9 mouse cellular contexts compared by ENCODE assay signal in genomic region chr4:129081512-129081911, GRCm38 (mm10). TPM values are rescaled to one million over a fixed set of nuclear protein-coding genes. Genes with fewer than 3 reads are reported as not detected.
A peak's percentile ranks its signal among the peaks of the same experiment; 100 is the strongest.
DNase-seq lines count a peak whose midpoint lies in the region; ATAC-seq and TF ChIP-seq lines count a peak whose summit lies in the region.
"Had no signal": no experiment of that assay in that cellular context is flagged by ENCODE, and none has a peak within 500 bp of the region (broad histone marks: within the 10 kb centered on the region; RNA-seq: fewer than 3 reads in every experiment).

No protein-coding gene starts in this region.

- H3K9me3 ChIP-seq in forebrain, embryonic 14.5 days (replicated peaks; ENCODE audit: control insufficient read depth, low read length), result no peaks in the 10 kb centered on the region
- no peaks in the 10 kb centered on the region for H3K9me3 ChIP-seq in forebrain, embryonic 11.5 days (ENCODE audit: control insufficient read depth, low read length)
- no peaks in the 10 kb centered on the region for H3K9me3 ChIP-seq in liver, embryonic 11.5 days (ENCODE audit: control insufficient read depth, low read length)
- H3K9me3 ChIP-seq: hindbrain, embryonic 15.5 days had no signal

- 0 out of 2 replicates have a peak overlapping the region, but pooled peaks have one; percentile 14 for H3K27ac ChIP-seq in forebrain, embryonic 14.5 days (ENCODE audit: low read depth, low read length)
- no peak overlapping the region for H3K27ac ChIP-seq in forebrain, embryonic 11.5 days (ENCODE audit: low read depth, low read length)
- H3K27ac ChIP-seq in bone marrow macrophage, adult 2 months (ENCODE audit: insufficient read depth, low read depth, low read length), result peak overlapping the region; percentile 40
- no peak overlapping the region for H3K27ac ChIP-seq in liver, embryonic 11.5 days (ENCODE audit: low read depth, low read length)

- peaks cover 64% of the 10 kb centered on the region for H3K36me3 ChIP-seq in forebrain, embryonic 14.5 days (ENCODE audit: control insufficient read depth, insufficient read depth, low read length)
- H3K36me3 ChIP-seq in forebrain, embryonic 11.5 days (ENCODE audit: control insufficient read depth, insufficient read depth, low read length), result peaks cover 3% of the 10 kb centered on the region; the same call in 1 of the 2 replicates
- peaks cover 42% of the 10 kb centered on the region for H3K36me3 ChIP-seq in myocyte (ENCODE audit: control insufficient read depth, insufficient read depth)
- H3K36me3 ChIP-seq in liver, embryonic 11.5 days (ENCODE audit: control insufficient read depth, insufficient read depth, low read length), result peaks cover 27% of the 10 kb centered on the region

- ATAC-seq in forebrain, embryonic 14.5 days, result no peak
- ATAC-seq in forebrain, embryonic 11.5 days (replicated peaks; ENCODE audit: low FRiP score), result no peak
- ATAC-seq in liver, embryonic 11.5 days (replicated peaks; ENCODE audit: low FRiP score), result no peak

- peak overlapping the region; percentile 8; the same call in 1 of the 2 replicates for H3K9ac ChIP-seq in forebrain, embryonic 14.5 days (ENCODE audit: low read length)
- H3K9ac ChIP-seq in forebrain, embryonic 11.5 days (ENCODE audit: low read length), result no peak overlapping the region
- no peak overlapping the region for H3K9ac ChIP-seq in liver, embryonic 11.5 days (ENCODE audit: low read depth, low read length)
- H3K9ac ChIP-seq: hindbrain, embryonic 15.5 days had no signal

- 0 out of 2 replicates have a peak, but pooled peaks have one; percentile 2 for TF ChIP-seq CTCF in bone marrow macrophage, adult 2 months (IDR thresholded peaks at IDR 0.05; ENCODE audit: low read depth, low read length)

- DNase-seq in forebrain, embryonic 14.5 days (ENCODE audit: low spot score), result no peak
- DNase-seq in forebrain, embryonic 11.5 days (ENCODE audit: low spot score), result no peak
- peak; percentile 15 to 27 for DNase-seq in layer of hippocampus, postnatal 36 days
- no peak for DNase-seq in layer of hippocampus, postnatal 25 days (ENCODE audit: extremely low spot score in 1 of 2, low spot score in 1 of 2)
- DNase-seq in retina, embryonic 14.5 days (ENCODE audit: low spot score), result no peak
- no peak for DNase-seq in liver, embryonic 11.5 days (ENCODE audit: low spot score)

- H3K4me2 ChIP-seq in forebrain, embryonic 14.5 days (ENCODE audit: low read length), result no peak overlapping the region
- no peak overlapping the region for H3K4me2 ChIP-seq in forebrain, embryonic 11.5 days (ENCODE audit: low read depth, low read length, severe bottlenecking)
- peak overlapping the region; percentile 3 for H3K4me2 ChIP-seq in myocyte (ENCODE audit: low read depth)
- H3K4me2 ChIP-seq in liver, embryonic 11.5 days, result no peak overlapping the region
- H3K4me2 ChIP-seq: hindbrain, embryonic 15.5 days had no signal

- no peak for TF ChIP-seq POLR2A in bone marrow macrophage, adult 2 months (IDR thresholded peaks at IDR 0.05; ENCODE audit: borderline replicate concordance, low read depth, low read length)
- TF ChIP-seq POLR2A in myocyte (IDR thresholded peaks at IDR 0.05; ENCODE audit: insufficient read length, low read depth), result no peak

- H3K27me3 ChIP-seq in forebrain, embryonic 14.5 days (replicated peaks; ENCODE audit: control insufficient read depth, insufficient read depth, low read length), result no peaks in the 10 kb centered on the region
- no peaks in the 10 kb centered on the region for H3K27me3 ChIP-seq in forebrain, embryonic 11.5 days (ENCODE audit: control insufficient read depth, insufficient read depth, low read length)
- no peaks in the 10 kb centered on the region for H3K27me3 ChIP-seq in myocyte (ENCODE audit: control insufficient read depth, insufficient read depth, insufficient read length)
- H3K27me3 ChIP-seq in liver, embryonic 11.5 days (replicated peaks; ENCODE audit: control insufficient read depth, insufficient read depth, low read length), result no peaks in the 10 kb centered on the region
- H3K27me3 ChIP-seq: hindbrain, embryonic 15.5 days had no signal

- H3ac ChIP-seq in myocyte (ENCODE audit: control insufficient read depth, insufficient read length), result no peak overlapping the region

- H3K4me1 ChIP-seq in forebrain, embryonic 14.5 days (ENCODE audit: control insufficient read depth, insufficient read depth, low read length), result no peaks in the 10 kb centered on the region
- H3K4me1 ChIP-seq in forebrain, embryonic 11.5 days (replicated peaks; ENCODE audit: control insufficient read depth, insufficient read depth, low read length), result no peaks in the 10 kb centered on the region
- H3K4me1 ChIP-seq in bone marrow macrophage, adult 2 months (ENCODE audit: control insufficient read depth, insufficient read depth, low read length), result peaks cover 17% of the 10 kb centered on the region
- no peaks in the 10 kb centered on the region for H3K4me1 ChIP-seq in liver, embryonic 11.5 days (replicated peaks; ENCODE audit: control insufficient read depth, insufficient read depth, low read length)
- H3K4me1 ChIP-seq: hindbrain, embryonic 15.5 days had no signal

- H3K79me2 ChIP-seq in myocyte (ENCODE audit: control insufficient read depth, insufficient read depth), result no peaks in the 10 kb centered on the region

- 76% methylated on average over 6 of the region's 6 CpGs for WGBS in forebrain, embryonic 14.5 days
- WGBS in forebrain, embryonic 11.5 days, result 78% methylated on average over 6 of the region's 6 CpGs
- 88% methylated on average over 6 of the region's 6 CpGs for WGBS in liver, embryonic 11.5 days

- no peak overlapping the region for H3K4me3 ChIP-seq in forebrain, embryonic 14.5 days (ENCODE audit: low read depth, low read length)
- no peak overlapping the region for H3K4me3 ChIP-seq in forebrain, embryonic 11.5 days (ENCODE audit: low read depth, low read length)
- H3K4me3 ChIP-seq in bone marrow macrophage, adult 2 months (ENCODE audit: insufficient read depth, low read length), result no peak overlapping the region
- H3K4me3 ChIP-seq in myocyte, result no peak overlapping the region
- H3K4me3 ChIP-seq in liver, embryonic 11.5 days (ENCODE audit: low read depth, low read length), result no peak overlapping the region
- H3K4me3 ChIP-seq: hindbrain, embryonic 15.5 days had no signal

TF ChIP-seq in myocyte, 11 proteins besides CTCF, POLR2A, EP300 and RAD21 (continues in another document):
- no peak for TF ChIP-seq SRF (IDR thresholded peaks at IDR 0.05; ENCODE audit: control insufficient read depth, insufficient read length, low read depth)
- no peak for TF ChIP-seq USF1 (IDR thresholded peaks at IDR 0.05; ENCODE audit: low read depth)
- TF ChIP-seq E2F4 (IDR thresholded peaks at IDR 0.05; ENCODE audit: insufficient read depth), result no peak
- no peak for TF ChIP-seq POLR2AphosphoS2 (IDR thresholded peaks at IDR 0.05; ENCODE audit: insufficient read length, low read depth)
- TF ChIP-seq MAX (IDR thresholded peaks at IDR 0.05; ENCODE audit: low read depth), result no peak
- TF ChIP-seq TCF3 (IDR thresholded peaks at IDR 0.05; ENCODE audit: insufficient read length, low read depth), result no peak
- TF ChIP-seq MYOG (IDR thresholded peaks at IDR 0.05; ENCODE audit: control insufficient read depth in 1 of 3, insufficient read depth in 1 of 3, insufficient read length in 2 of 3, low read depth in 2 of 3), result peak in 2 of 3 experiments; percentile 60 to 68
- TF ChIP-seq TCF12 (IDR thresholded peaks at IDR 0.05; ENCODE audit: insufficient read depth, poor library complexity, severe bottlenecking), result no peak
- TF ChIP-seq REST (IDR thresholded peaks at IDR 0.05; ENCODE audit: insufficient read depth, insufficient read length), result no peak
- peak in 2 of 3 experiments; percentile 57 to 78 for TF ChIP-seq MYOD1 (IDR thresholded peaks at IDR 0.05; ENCODE audit: control insufficient read depth in 1 of 3, insufficient read length in 2 of 3, low read depth in 2 of 3)

RNA-seq across cellular contexts. Expression of gene Rnf19b, which starts 23.4 kb away (rescaled TPM):
- polyA plus RNA-seq in forebrain, embryonic 14.5 days (2014; fragmentation: Nextera tagmentation; extraction: Ambion mirVana), result 20.1 and 20.5 TPM in 2 replicates
- 10.1 and 12.2 TPM in 2 replicates for polyA plus RNA-seq in forebrain, embryonic 11.5 days (2014; fragmentation: Nextera tagmentation; extraction: Ambion mirVana)
- 10 to 100 TPM; 40.7 to 45.9 TPM for total RNA-seq in layer of hippocampus, postnatal 36 days (2021)
- 10 to 100 TPM; 48.1 to 49.7 TPM for total RNA-seq in layer of hippocampus, postnatal 25 days (2021)
- 91.7 and 94.9 TPM in 2 replicates for polyA plus RNA-seq in bone marrow macrophage, adult 2 months (2012; ENCODE audit: insufficient read depth, insufficient read length, missing spikeins)
- 49.3 TPM for polyA plus RNA-seq in myocyte (2012; fragmentation: generic; extraction: Trizol)
- polyA plus RNA-seq in liver, embryonic 11.5 days (2014; fragmentation: Nextera tagmentation; extraction: Ambion mirVana), result 6.7 and 7.2 TPM in 2 replicates

RNA-seq across cellular contexts. Expression of gene Tmem54, which starts 23.8 kb away (rescaled TPM):
- not detected in 2 replicates for polyA plus RNA-seq in forebrain, embryonic 14.5 days (2014; fragmentation: Nextera tagmentation; extraction: Ambion mirVana)
- 1.5 and 2.0 TPM in 2 replicates for polyA plus RNA-seq in forebrain, embryonic 11.5 days (2014; fragmentation: Nextera tagmentation; extraction: Ambion mirVana)
- not detected for total RNA-seq in layer of hippocampus, postnatal 36 days (2021)
- not detected for total RNA-seq in layer of hippocampus, postnatal 25 days (2021)
- polyA plus RNA-seq in bone marrow macrophage, adult 2 months (2012; ENCODE audit: insufficient read depth, insufficient read length, missing spikeins), result not detected in 2 replicates
- polyA plus RNA-seq in myocyte (2012; fragmentation: generic; extraction: Trizol), result 0.41 TPM
- 2.3 and 3.3 TPM in 2 replicates for polyA plus RNA-seq in liver, embryonic 11.5 days (2014; fragmentation: Nextera tagmentation; extraction: Ambion mirVana)
- polyA plus RNA-seq: hindbrain, embryonic 15.5 days had no signal

RNA-seq across cellular contexts. Expression of gene Hpca, which starts 40.3 kb away (rescaled TPM):
- 16.8 and 23.1 TPM in 2 replicates for polyA plus RNA-seq in forebrain, embryonic 14.5 days (2014; fragmentation: Nextera tagmentation; extraction: Ambion mirVana)
- 0.87 and 1.2 TPM in 2 replicates for polyA plus RNA-seq in forebrain, embryonic 11.5 days (2014; fragmentation: Nextera tagmentation; extraction: Ambion mirVana)
- 1,000 to 10,000 TPM; 2,384 to 2,720 TPM for total RNA-seq in layer of hippocampus, postnatal 36 days (2021)
- total RNA-seq in layer of hippocampus, postnatal 25 days (2021), result 1,000 to 10,000 TPM; 2,567 to 2,613 TPM
- not detected in 2 replicates for polyA plus RNA-seq in bone marrow macrophage, adult 2 months (2012; ENCODE audit: insufficient read depth, insufficient read length, missing spikeins)
- 0.12 TPM for polyA plus RNA-seq in myocyte (2012; fragmentation: generic; extraction: Trizol)
- 3.1 and 4.4 TPM in 2 replicates for polyA plus RNA-seq in liver, embryonic 11.5 days (2014; fragmentation: Nextera tagmentation; extraction: Ambion mirVana)

RNA-seq across cellular contexts. Expression of gene Fndc5, which starts 55.3 kb away (rescaled TPM):
- 1.3 and 1.7 TPM in 2 replicates for polyA plus RNA-seq in forebrain, embryonic 14.5 days (2014; fragmentation: Nextera tagmentation; extraction: Ambion mirVana)
- 0.63 and 1.4 TPM in 2 replicates for polyA plus RNA-seq in forebrain, embryonic 11.5 days (2014; fragmentation: Nextera tagmentation; extraction: Ambion mirVana)
- total RNA-seq in layer of hippocampus, postnatal 36 days (2021), result 10 to 100 TPM; 76.2 to 78.0 TPM
- total RNA-seq in layer of hippocampus, postnatal 25 days (2021), result 10 to 100 TPM; 85.1 to 86.0 TPM
- polyA plus RNA-seq in bone marrow macrophage, adult 2 months (2012; ENCODE audit: insufficient read depth, insufficient read length, missing spikeins), result not detected in 2 replicates
- 41.3 TPM for polyA plus RNA-seq in myocyte (2012; fragmentation: generic; extraction: Trizol)
- 1.8 and 2.0 TPM in 2 replicates for polyA plus RNA-seq in liver, embryonic 11.5 days (2014; fragmentation: Nextera tagmentation; extraction: Ambion mirVana)

Comparison
In these comparisons a context has a peak if more than half of its experiments do, and no peak if none do; other contexts are left out.
1. DNase-seq: peak in layer of hippocampus, postnatal 36 days (2 of 2); none in forebrain, embryonic 14.5 days (single experiment), forebrain, embryonic 11.5 days (single experiment), layer of hippocampus, postnatal 25 days (0 of 2), retina, embryonic 14.5 days (single experiment) and liver, embryonic 11.5 days (single experiment).
2. H3K27ac ChIP-seq: peak in forebrain, embryonic 14.5 days (single experiment) and bone marrow macrophage, adult 2 months (single experiment); none in forebrain, embryonic 11.5 days (single experiment) and liver, embryonic 11.5 days (single experiment).